Mouse (Mus musculus): ENCODE data around the gene Pola2. TPM values are rescaled to one million over a fixed set of nuclear protein-coding genes. Genes with fewer than 3 reads are reported as not detected.

Gene Pola2
- polyA plus RNA-seq, 1 experiment from 2014 or later = 65.4 TPM

DNA sequence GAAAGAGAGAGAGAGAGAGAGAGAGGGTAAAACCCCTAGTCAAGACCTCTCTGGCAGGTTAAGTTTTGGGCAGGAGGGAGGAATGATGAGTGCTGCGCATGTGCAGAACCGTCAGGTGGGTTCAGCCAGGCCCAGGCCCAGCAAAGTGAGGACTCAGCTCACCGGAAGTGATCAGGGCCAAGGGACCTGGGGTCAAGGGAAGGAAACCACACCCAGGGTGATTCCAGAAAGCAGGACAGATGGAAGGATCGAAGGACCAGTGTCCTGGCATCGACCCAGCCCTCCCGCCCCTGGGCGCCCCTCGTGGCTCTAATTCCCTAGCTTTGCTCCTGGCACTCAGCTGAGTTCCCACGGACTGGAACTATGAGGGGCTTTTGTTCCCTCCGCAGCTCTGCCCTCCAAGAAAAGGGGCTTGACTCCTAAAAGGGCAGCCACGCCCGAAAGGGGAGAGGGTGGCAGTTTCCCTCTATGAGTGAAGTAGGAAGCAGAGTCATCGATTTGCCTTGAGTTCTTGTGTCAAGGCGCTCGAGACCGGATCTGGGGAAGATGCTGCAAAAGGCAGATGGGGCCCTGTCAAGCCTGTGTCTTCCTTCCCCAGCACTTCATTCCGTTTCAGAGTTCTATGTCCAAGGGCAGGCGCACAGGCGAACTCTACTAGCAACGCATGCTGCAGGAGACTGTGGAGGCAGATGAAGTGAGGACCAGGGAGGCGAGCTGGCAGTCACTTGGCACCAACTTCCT lies 26.7 kb downstream of the Pola2 start:
- 71% methylated on average over 21 of the region's 21 CpGs for WGBS
- Histone ChIP-seq H3K4me2 (replicated peaks) (no peak overlapping the region), H3K4me1 (peaks cover 46% of the 10 kb centered on the region), H3K9me3 (replicated peaks) (no peaks in the 10 kb centered on the region), H3K9ac (no peak overlapping the region), H3K27me3 (no peaks in the 10 kb centered on the region), H3K27ac (replicated peaks) (0 out of 2 replicates have a peak overlapping the region, but pooled peaks have one; percentile 4), H3K36me3 (peaks cover 9% of the 10 kb centered on the region), H3K4me3 (replicated peaks) (no peak overlapping the region)
- ATAC-seq (ENCODE audit: insufficient number of reproducible peaks, low FRiP score, low TSS enrichment, low read depth) = no peak

DNA sequence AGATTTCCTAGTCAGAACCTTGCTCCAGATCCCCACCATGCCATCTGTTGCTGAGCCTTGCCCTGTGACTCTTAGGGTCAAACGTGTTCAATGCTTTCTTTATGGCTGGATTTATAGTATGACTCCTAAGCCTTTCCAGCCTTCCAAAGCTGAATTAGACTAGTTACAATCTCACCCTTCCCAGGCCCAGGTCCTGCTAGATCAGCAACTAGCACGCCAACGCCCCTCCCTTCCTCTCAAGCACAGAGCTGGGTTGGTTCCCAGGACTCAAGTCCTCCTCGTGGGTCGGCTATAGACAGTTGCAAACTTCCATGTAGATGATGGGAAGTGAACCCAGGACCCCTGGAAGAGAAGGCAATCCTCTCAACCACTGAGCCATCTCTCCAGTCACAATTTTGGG lies 28.3 kb downstream of the Pola2 start:
- Histone ChIP-seq H3K4me3 (replicated peaks) (no peak overlapping the region), H3K9me3 (replicated peaks) (no peaks in the 10 kb centered on the region), H3K36me3 (no peaks in the 10 kb centered on the region; the same call in 1 of the 2 replicates), H3K9ac (no peak overlapping the region), H3K4me1 (peaks cover 44% of the 10 kb centered on the region), H3K27me3 (no peaks in the 10 kb centered on the region), H3K4me2 (replicated peaks) (no peak overlapping the region), H3K27ac (replicated peaks) (peak overlapping the region; percentile 25; the same call in 1 of the 2 replicates)
- no peak for ATAC-seq (ENCODE audit: insufficient number of reproducible peaks, low FRiP score, low TSS enrichment, low read depth)
- WGBS = 67% methylated on average over 5 of the region's 5 CpGs

DNA sequence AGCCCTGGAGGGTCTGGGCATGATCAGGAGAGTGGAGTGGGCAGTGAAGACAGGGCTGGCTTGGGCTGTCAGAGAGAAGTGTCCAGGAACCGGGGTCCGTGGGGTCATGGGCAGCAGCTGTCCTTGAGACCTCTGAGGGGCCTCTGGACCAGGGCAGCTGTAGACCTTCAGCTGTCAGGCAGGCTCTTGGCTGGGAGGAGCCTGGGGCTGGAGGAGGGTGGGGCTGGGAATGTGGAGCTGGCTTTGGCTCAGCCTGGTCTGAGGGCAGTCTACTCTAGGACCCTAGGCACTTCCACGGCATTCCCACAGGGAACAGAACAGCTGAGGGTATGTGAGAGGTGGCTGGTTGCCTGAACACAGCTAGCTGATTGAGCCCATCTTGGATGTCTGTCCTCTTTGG lies 28.7 kb downstream of the Pola2 start:
- 64% methylated on average over 3 of the region's 3 CpGs for WGBS
- no peaks in the 10 kb centered on the region for H3K27me3 ChIP-seq
- H3K9ac ChIP-seq = no peak overlapping the region
- no peak overlapping the region for H3K4me2 ChIP-seq (replicated peaks)
- H3K27ac ChIP-seq (replicated peaks) = peak overlapping the region; percentile 25; the same call in 1 of the 2 replicates
- H3K9me3 ChIP-seq (replicated peaks) = no peaks in the 10 kb centered on the region
- no peaks in the 10 kb centered on the region for H3K36me3 ChIP-seq
- H3K4me3 ChIP-seq (replicated peaks) = no peak overlapping the region
- peaks cover 40% of the 10 kb centered on the region for H3K4me1 ChIP-seq
- ATAC-seq (ENCODE audit: insufficient number of reproducible peaks, low FRiP score, low TSS enrichment, low read depth) = peak; percentile 80

DNA sequence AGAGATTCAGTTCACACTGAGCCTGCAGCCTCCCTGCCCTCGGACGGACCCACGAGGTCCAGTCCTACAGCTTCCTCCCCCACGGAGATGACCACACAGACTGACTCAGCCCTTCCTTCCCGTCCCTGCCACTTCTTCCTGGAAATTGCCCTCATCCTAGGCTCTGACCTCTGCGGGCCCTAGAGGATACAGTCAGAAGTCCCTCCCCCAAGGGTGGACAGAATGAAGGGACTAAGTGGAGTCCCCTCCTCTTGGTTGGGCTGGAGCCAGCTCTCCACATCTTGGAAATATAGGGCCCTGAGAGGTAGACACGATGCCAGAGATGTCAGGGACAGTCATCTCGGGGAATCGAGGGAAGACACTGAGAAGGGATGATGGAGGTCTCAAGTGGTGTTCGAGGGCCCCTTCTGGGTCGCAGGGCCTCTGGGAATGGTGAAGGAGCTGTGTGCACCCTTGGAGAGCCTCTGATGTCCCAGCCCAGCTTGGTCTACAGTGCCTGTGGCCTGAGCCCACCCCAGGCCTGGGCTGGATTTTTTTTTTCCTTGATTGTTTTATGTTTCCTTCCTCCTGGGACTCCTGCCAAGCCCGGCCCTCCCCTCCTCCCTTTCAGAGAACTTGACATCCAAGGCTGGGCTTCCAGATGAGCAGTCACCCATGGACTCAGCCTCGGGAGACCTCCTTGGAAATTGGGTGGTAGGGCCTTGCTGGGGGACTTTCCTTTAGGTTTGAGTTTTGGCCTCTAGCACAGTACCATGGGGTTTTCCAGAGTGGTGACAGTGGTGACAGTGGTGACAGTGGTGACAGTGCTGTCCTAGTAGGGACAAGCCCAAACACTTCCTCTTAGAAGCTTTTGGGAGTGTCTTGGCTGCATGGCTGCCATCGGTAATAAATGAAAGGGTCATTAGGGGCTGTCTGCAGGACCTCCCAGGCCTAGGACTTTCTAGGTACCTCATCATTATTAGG lies 34.1 kb downstream of the Pola2 start:
- no peak overlapping the region for H3K9ac ChIP-seq
- H3K27me3 ChIP-seq = no peaks in the 10 kb centered on the region
- ATAC-seq (ENCODE audit: insufficient number of reproducible peaks, low FRiP score, low TSS enrichment, low read depth) = no peak
- no peak overlapping the region for H3K4me2 ChIP-seq (replicated peaks)
- 0 out of 2 replicates have a peak overlapping the region, but pooled peaks have one; percentile 29 for H3K27ac ChIP-seq (replicated peaks)
- no peaks in the 10 kb centered on the region for H3K36me3 ChIP-seq
- 59% methylated on average over 14 of the region's 14 CpGs for WGBS
- H3K9me3 ChIP-seq (replicated peaks) = no peaks in the 10 kb centered on the region
- H3K4me3 ChIP-seq (replicated peaks) = no peak overlapping the region
- peaks cover 32% of the 10 kb centered on the region for H3K4me1 ChIP-seq

DNA sequence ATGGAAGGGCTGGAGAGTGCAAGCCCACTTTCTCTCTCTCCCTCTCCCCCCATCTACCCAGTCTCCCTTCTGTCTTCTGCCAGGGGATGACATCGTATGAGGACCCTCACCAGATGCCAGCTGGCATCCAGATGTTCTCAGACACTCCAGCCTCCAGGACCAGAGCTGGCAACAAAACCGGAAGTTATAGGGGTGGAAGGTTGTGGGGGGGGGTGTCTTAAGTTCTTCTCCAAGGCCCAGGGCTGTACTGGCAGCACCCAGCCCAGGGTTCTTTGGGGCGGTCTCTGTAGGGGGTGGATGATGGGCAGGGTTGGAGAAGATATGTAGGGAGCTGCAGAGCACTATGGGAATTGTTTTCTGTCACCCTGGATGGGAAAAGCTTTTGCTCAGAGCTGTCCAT lies 35.5 kb downstream of the Pola2 start:
- H3K4me2 ChIP-seq (replicated peaks) = no peak overlapping the region
- ATAC-seq (ENCODE audit: insufficient number of reproducible peaks, low FRiP score, low TSS enrichment, low read depth) = no peak
- H3K4me3 ChIP-seq (replicated peaks) = no peak overlapping the region
- 30% methylated on average over 3 of the region's 3 CpGs for WGBS
- H3K36me3 ChIP-seq = no peaks in the 10 kb centered on the region
- H3K27me3 ChIP-seq = no peaks in the 10 kb centered on the region
- H3K4me1 ChIP-seq = peaks cover 32% of the 10 kb centered on the region
- peak overlapping the region; percentile 68 for H3K27ac ChIP-seq (replicated peaks)
- H3K9ac ChIP-seq = no peak overlapping the region
- no peaks in the 10 kb centered on the region for H3K9me3 ChIP-seq (replicated peaks)

DNA sequence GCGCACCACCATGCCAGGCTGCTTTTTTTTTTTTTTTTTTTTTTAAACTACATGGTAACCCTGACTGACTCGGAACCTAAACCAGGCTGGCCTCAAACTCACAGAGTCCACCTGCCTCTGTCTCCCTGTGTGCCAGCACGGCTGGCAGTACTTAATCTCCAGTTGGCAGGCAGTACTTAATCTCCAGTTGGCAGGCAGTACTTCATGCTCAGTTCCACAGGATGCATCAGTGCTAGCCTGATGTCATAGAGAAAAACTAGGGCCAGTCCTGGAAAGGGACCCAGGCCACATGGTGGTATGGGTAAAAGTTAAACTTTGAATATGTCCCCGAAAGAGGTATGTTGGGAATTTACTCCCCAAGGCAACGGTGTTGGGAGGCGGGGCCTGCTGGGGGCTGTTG lies 35.9 kb downstream of the Pola2 start:
- H3K4me1 ChIP-seq = peaks cover 32% of the 10 kb centered on the region
- no peak for ATAC-seq (ENCODE audit: insufficient number of reproducible peaks, low FRiP score, low TSS enrichment, low read depth)

DNA sequence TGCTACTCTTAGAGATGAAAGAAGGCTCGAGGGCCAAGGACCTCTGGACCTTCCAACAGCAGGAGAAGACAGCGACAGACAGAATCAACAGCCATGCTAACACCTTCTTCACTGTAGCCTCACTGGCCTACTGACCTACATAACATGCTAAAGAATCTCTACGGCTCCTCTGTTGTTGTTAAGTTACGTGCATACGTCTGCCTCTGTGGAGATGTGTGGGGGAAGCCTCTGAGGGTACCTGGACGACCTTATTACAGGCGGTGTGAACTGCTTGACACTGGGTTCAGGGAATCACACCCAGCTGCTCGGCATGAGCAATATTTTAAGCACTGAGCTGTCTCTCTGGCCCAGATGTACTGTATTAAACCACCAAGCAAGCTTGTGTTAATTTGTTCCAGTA lies 36.5 kb downstream of the Pola2 start:
- Histone ChIP-seq H3K4me2 (replicated peaks) (no peak overlapping the region), H3K9ac (no peak overlapping the region), H3K27ac (replicated peaks) (peak overlapping the region; percentile 60), H3K36me3 (no peaks in the 10 kb centered on the region), H3K9me3 (replicated peaks) (no peaks in the 10 kb centered on the region), H3K27me3 (no peaks in the 10 kb centered on the region), H3K4me3 (replicated peaks) (no peak overlapping the region), H3K4me1 (peaks cover 35% of the 10 kb centered on the region)
- no peak for ATAC-seq (ENCODE audit: insufficient number of reproducible peaks, low FRiP score, low TSS enrichment, low read depth)
- 61% methylated on average over 8 of the region's 8 CpGs for WGBS

More for the DNA sequence above, 35.9 kb downstream of the Pola2 start:
- 44% methylated on average over 6 of the region's 6 CpGs for WGBS
- Histone ChIP-seq H3K4me2 (replicated peaks) (no peak overlapping the region), H3K27ac (replicated peaks) (peak overlapping the region; percentile 68; the same call in 1 of the 2 replicates), H3K27me3 (no peaks in the 10 kb centered on the region), H3K4me3 (replicated peaks) (no peak overlapping the region), H3K36me3 (no peaks in the 10 kb centered on the region), H3K9me3 (replicated peaks) (no peaks in the 10 kb centered on the region), H3K9ac (no peak overlapping the region)

DNA sequence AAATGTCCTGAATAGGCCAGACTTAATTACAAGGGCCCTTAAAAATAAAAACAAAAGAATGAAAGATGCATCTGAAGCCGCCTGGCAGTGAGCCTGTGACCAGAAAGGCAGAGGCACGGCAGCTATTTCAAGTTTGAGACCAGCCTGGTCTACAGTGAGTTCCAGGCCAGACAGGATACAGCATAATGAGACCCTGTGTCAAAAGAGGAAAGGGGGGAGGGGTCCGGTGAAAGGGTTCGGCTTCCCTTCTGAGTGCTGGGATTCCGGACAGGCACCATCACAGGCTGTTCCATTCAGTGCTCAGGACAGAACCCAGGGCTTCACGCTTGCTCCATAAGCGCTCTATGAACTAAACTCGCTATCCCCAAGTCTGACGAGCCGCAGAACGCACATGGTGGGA lies 37.0 kb downstream of the Pola2 start:
- Histone ChIP-seq H3K9ac (no peak overlapping the region), H3K27ac (replicated peaks) (no peak overlapping the region), H3K4me1 (peaks cover 40% of the 10 kb centered on the region)

DNA sequence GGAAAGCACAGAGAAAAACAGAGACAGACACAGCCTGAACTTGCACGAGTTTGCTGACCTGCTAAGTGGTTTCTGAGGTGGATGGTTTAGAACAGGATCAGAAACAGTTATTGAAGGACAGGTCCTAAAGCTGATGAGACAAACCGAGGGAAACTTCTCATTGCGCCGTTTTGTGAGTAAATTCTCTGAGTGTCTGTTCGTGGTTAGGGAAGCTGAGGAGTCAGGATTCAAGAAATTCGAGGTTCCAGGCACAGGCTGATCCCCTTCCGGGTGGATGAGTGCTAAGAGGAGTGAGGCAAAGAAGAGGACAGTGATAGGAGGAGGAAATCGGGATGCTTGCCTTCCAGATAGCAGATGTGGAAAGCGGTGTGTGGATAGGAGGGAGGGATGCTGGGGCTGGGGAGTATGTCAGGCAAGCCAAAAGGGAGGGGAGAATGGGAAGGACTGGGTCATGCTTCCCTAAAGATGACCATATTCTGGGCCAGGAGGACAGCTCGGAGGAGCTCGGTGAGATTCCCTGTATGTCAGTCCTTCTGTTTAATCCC lies 38.6 kb downstream of the Pola2 start:
- no peaks in the 10 kb centered on the region for H3K36me3 ChIP-seq
- peak overlapping the region; percentile 99 for H3K4me2 ChIP-seq (replicated peaks)
- no peaks in the 10 kb centered on the region for H3K9me3 ChIP-seq (replicated peaks)
- peak overlapping the region; percentile 87; the same call in 1 of the 2 replicates for H3K27ac ChIP-seq (replicated peaks)
- no peaks in the 10 kb centered on the region for H3K27me3 ChIP-seq
- no peak overlapping the region for H3K9ac ChIP-seq
- peaks cover 46% of the 10 kb centered on the region for H3K4me1 ChIP-seq
- WGBS = 15% methylated on average over 11 of the region's 11 CpGs
- no peak for ATAC-seq (ENCODE audit: insufficient number of reproducible peaks, low FRiP score, low TSS enrichment, low read depth)
- H3K4me3 ChIP-seq (replicated peaks) = peak overlapping the region; percentile 67

More for the DNA sequence above, 37.0 kb downstream of the Pola2 start:
- 71% methylated on average over 11 of the region's 11 CpGs for WGBS
- no peak overlapping the region for H3K4me2 ChIP-seq (replicated peaks)
- no peak for ATAC-seq (ENCODE audit: insufficient number of reproducible peaks, low FRiP score, low TSS enrichment, low read depth)
- H3K4me3 ChIP-seq (replicated peaks) = no peak overlapping the region
- H3K36me3 ChIP-seq = no peaks in the 10 kb centered on the region
- no peaks in the 10 kb centered on the region for H3K9me3 ChIP-seq (replicated peaks)
- no peaks in the 10 kb centered on the region for H3K27me3 ChIP-seq

DNA sequence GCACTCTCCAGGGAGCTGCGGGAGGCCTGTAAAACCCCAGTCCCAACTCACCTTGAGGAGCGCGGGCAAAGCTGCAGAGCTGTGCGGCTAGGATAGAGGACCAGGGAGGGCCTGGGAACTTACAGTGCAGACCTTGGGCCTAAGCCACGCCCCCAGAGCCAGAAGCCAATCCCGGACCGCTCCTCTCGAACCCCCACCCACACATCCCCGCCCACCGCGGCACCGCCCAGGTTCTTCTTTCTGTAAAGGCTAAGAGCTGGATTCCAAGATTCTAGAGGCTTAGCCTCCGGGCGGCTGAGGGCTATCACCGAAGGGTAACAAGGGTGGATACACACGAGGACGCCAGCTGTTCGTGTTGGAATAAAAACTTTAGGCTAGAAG lies 39.3 kb downstream of the Pola2 start, which contains the start of gene Cdc42ep2:
TSS of gene Cdc42ep2 (minus strand) at position 104 of the 381 bp plus-strand sequence.
- peak within 1 kb of the TSS; percentile 99 for H3K4me2 ChIP-seq (replicated peaks)
- peaks cover 40% of the 10 kb centered on the region for H3K4me1 ChIP-seq
- H3K27ac ChIP-seq (replicated peaks) = peak within 1 kb of the TSS; percentile 87
- H3K36me3 ChIP-seq = no peaks in the 10 kb centered on the region
- H3K27me3 ChIP-seq = no peaks in the 10 kb centered on the region
- 0% methylated on average over 18 of the region's 18 CpGs for WGBS
- ATAC-seq (ENCODE audit: insufficient number of reproducible peaks, low FRiP score, low TSS enrichment, low read depth) = peak; percentile 95
- H3K4me3 ChIP-seq (replicated peaks) = peak within 1 kb of the TSS; percentile 67
- H3K9ac ChIP-seq = peak within 1 kb of the TSS; percentile 54
- H3K9me3 ChIP-seq (replicated peaks) = no peaks in the 10 kb centered on the region

Measured in embryonic facial prominence, embryonic 15.5 days (tissue).